Mouse (Mus musculus) 3T3-L1 (cell line): ENCODE measurements around the gene Eml1.

Experiments used
- DNase-seq: peaks from one replicate; pipeline ENCODE4 v3.0.0-alpha.2; 2015; ENCODE audit warnings: low read depth, low spot score

Eml1 gene

GRCm38 (mm10) chr12:108422495-108422857, 51.7 kb downstream of the Eml1 start:
- peak; percentile 29 for DNase-seq

GRCm38 (mm10) chr12:108422858-108423631, 52.3 kb downstream of the Eml1 start:
- DNase-seq = peak; percentile 73

- DNase-seq = no peak
Measured at GRCm38 (mm10) chr12:108430964-108431363, 60.2 kb downstream of the Eml1 start.

- DNase-seq = no peak
Measured at GRCm38 (mm10) chr12:108431714-108432113, 61.0 kb downstream of the Eml1 start.

GRCm38 (mm10) chr12:108432578-108432977, 61.8 kb downstream of the Eml1 start:
- DNase-seq = no peak

- no peak for DNase-seq
Measured at GRCm38 (mm10) chr12:108433030-108433429, 62.3 kb downstream of the Eml1 start.

- DNase-seq = no peak
Measured at GRCm38 (mm10) chr12:108433498-108433897, 62.7 kb downstream of the Eml1 start.

GRCm38 (mm10) chr12:108435444-108436015, 64.8 kb downstream of the Eml1 start:
- no peak for DNase-seq

GRCm38 (mm10) chr12:108436029-108436923, 65.5 kb downstream of the Eml1 start:
- no peak for DNase-seq

- DNase-seq = no peak
Measured at GRCm38 (mm10) chr12:108437446-108437845, 66.7 kb downstream of the Eml1 start.

- DNase-seq = peak; percentile 30
Measured at GRCm38 (mm10) chr12:108443271-108443670, 72.5 kb downstream of the Eml1 start.

GRCm38 (mm10) chr12:108443708-108444107, 73.0 kb downstream of the Eml1 start:
- DNase-seq = no peak

GRCm38 (mm10) chr12:108444166-108445115, 73.7 kb downstream of the Eml1 start:
- DNase-seq = peak; percentile 53

GRCm38 (mm10) chr12:108446721-108447120, 76.0 kb downstream of the Eml1 start:
- DNase-seq = no peak

- DNase-seq = no peak
Measured at GRCm38 (mm10) chr12:108448396-108448795, 77.6 kb downstream of the Eml1 start.

- DNase-seq = no peak
Measured at GRCm38 (mm10) chr12:108449935-108450334, 79.2 kb downstream of the Eml1 start.

- no peak for DNase-seq
Measured at GRCm38 (mm10) chr12:108450546-108450945, 79.8 kb downstream of the Eml1 start.

GRCm38 (mm10) chr12:108452151-108452874, 81.6 kb downstream of the Eml1 start:
- DNase-seq = no peak

- DNase-seq = peak; percentile 96
Measured at GRCm38 (mm10) chr12:108453561-108454044, 82.8 kb downstream of the Eml1 start.

- no peak for DNase-seq
Measured at GRCm38 (mm10) chr12:108455004-108455403, 84.2 kb downstream of the Eml1 start.
